Mouse (Mus musculus): ENCODE results near the gene Samhd1. TPM values are rescaled to one million over a fixed set of nuclear protein-coding genes. Genes with fewer than 3 reads are reported as not detected.

Gene Samhd1
- total RNA-seq, 1 experiment, result 25.7 TPM

- H3K27ac ChIP-seq (ENCODE audit: insufficient read depth, low read depth, low read length, poor library complexity, severe bottlenecking), result no peak overlapping the region
- DNase-seq (ENCODE audit: low read depth, low spot score), result no peak
- TF ChIP-seq MAFK (IDR thresholded peaks at IDR 0.05; ENCODE audit: insufficient read depth, low read depth, low read length), result no peak
- no peak for TF ChIP-seq CHD2 (IDR thresholded peaks at IDR 0.05; ENCODE audit: low read depth, low read length)
- TF ChIP-seq ZC3H11A (IDR thresholded peaks at IDR 0.05; ENCODE audit: borderline replicate concordance, low read depth, low read length), result peak; percentile 91; the same call in 1 of the 2 replicates
- no peak for TF ChIP-seq ZNF384 (IDR thresholded peaks at IDR 0.05; ENCODE audit: low read depth, low read length)
- TF ChIP-seq HCFC1 (IDR thresholded peaks at IDR 0.05; ENCODE audit: borderline replicate concordance, insufficient read depth, low read length), result no peak
- no peak overlapping the region for H3K9ac ChIP-seq (ENCODE audit: insufficient read depth, low read depth, low read length, poor library complexity, severe bottlenecking)
- no peak overlapping the region for H3K4me3 ChIP-seq (ENCODE audit: insufficient read depth in 1 of 2, low read depth in 1 of 2, low read length in 2 of 2, poor library complexity in 1 of 2, severe bottlenecking in 1 of 2)
- H3K36me3 ChIP-seq (ENCODE audit: control insufficient read depth, insufficient read depth, low read length, poor library complexity, severe bottlenecking), result peaks cover 3% of the 10 kb centered on the region; the same call in 1 of the 2 replicates
- in situ Hi-C loops (cut with MboI; ENCODE audit: low sequenced_read_pairs in 2 of 2, unreplicated experiment in 2 of 2), result no loop called here
- no peaks in the 10 kb centered on the region for H3K9me3 ChIP-seq (ENCODE audit: control insufficient read depth, insufficient read depth, low read depth, low read length)
- peaks cover 2% of the 10 kb centered on the region in 2 experiments; a peak in 2 of 4 replicates for H3K4me1 ChIP-seq (ENCODE audit: control insufficient read depth in 2 of 2, insufficient read depth in 2 of 2, low read length in 2 of 2, poor library complexity in 1 of 2)
Observed at GRCm38 (mm10) chr2:157095005-157095755, 39.9 kb downstream of the Samhd1 start.

DNA sequence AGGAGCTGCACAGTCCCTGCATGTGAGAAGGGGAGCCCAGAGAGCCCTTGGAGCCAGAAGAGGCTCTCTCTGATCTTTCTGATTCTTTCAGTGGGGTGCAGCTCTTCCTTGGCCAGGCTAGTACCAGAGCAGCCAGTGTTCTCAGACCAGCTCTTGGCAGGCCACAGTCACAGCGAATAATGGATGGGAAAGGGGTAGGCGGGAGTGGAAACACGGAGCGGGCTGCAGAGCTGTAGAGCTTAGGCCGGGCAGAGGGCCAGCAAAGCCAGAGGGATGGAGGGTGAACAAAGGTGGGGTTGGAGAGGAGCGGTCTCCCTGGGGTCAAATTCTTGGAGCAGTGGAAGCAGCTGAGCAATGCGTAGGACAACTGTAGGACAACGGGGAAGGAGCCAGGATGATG lies 43.0 kb downstream of the Samhd1 start:
- no peak overlapping the region for H3K9ac ChIP-seq (ENCODE audit: insufficient read depth, low read depth, low read length, poor library complexity, severe bottlenecking)
- no peaks in the 10 kb centered on the region for H3K4me1 ChIP-seq (ENCODE audit: control insufficient read depth in 2 of 2, insufficient read depth in 2 of 2, low read length in 2 of 2, poor library complexity in 1 of 2)
- H3K9me3 ChIP-seq (ENCODE audit: control insufficient read depth, insufficient read depth, low read depth, low read length), result no peaks in the 10 kb centered on the region
- DNase-seq (ENCODE audit: low read depth, low spot score), result no peak
- in situ Hi-C loops (cut with MboI; ENCODE audit: low sequenced_read_pairs in 2 of 2, unreplicated experiment in 2 of 2), result no loop called here
- H3K4me3 ChIP-seq (ENCODE audit: insufficient read depth in 1 of 2, low read depth in 1 of 2, low read length in 2 of 2, poor library complexity in 1 of 2, severe bottlenecking in 1 of 2), result no peak overlapping the region
- H3K36me3 ChIP-seq (ENCODE audit: control insufficient read depth, insufficient read depth, low read length, poor library complexity, severe bottlenecking), result no peaks in the 10 kb centered on the region
- H3K27ac ChIP-seq (ENCODE audit: insufficient read depth, low read depth, low read length, poor library complexity, severe bottlenecking), result no peak overlapping the region
- TF ChIP-seq CHD2 (IDR thresholded peaks at IDR 0.05; ENCODE audit: low read depth, low read length) (no peak), ZNF384 (IDR thresholded peaks at IDR 0.05; ENCODE audit: low read depth, low read length) (no peak), HCFC1 (IDR thresholded peaks at IDR 0.05; ENCODE audit: borderline replicate concordance, insufficient read depth, low read length) (no peak), MAFK (IDR thresholded peaks at IDR 0.05; ENCODE audit: insufficient read depth, low read depth, low read length) (no peak), ZC3H11A (IDR thresholded peaks at IDR 0.05; ENCODE audit: borderline replicate concordance, low read depth, low read length) (no peak)

DNA sequence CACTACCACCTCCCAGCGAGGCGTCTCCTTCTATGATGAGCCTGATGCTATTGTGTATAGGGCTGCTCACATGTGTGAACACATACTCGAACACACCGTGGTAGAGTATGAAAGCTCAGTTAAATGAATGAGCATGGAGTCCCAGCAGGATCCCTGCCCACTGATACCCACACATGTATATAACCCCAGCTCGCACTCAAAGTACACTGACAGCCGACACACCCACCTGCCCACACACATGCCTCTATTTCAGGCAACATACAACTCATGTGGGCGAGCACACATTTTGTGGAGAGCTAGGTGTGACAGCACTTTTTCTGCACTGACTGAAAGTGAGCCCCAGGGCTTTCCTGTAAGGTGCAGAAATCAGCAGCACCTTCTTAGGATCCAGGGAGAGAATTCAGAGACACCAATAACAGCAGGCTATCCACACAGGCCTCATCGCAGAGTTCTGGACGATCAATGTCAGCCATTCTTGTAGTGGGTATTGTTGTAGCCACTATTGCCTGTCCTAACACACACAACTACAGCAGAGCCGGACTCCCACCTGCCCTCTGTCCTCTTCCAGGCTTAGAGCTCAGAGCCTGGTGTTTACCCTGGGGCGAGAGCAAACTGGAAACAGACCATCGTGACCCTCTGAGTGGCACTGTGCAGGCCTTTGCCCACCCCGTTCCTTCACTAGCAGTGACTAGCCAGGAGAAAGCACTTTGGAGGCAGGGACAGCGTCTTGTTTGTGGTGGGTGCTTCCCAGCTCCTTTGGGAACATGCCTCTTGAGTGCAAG lies 47.3 kb downstream of the Samhd1 start:
- no peaks in the 10 kb centered on the region for H3K36me3 ChIP-seq (ENCODE audit: control insufficient read depth, insufficient read depth, low read length, poor library complexity, severe bottlenecking)
- DNase-seq (ENCODE audit: low read depth, low spot score), result no peak
- TF ChIP-seq HCFC1 (IDR thresholded peaks at IDR 0.05; ENCODE audit: borderline replicate concordance, insufficient read depth, low read length) (no peak), CHD2 (IDR thresholded peaks at IDR 0.05; ENCODE audit: low read depth, low read length) (no peak), MAFK (IDR thresholded peaks at IDR 0.05; ENCODE audit: insufficient read depth, low read depth, low read length) (no peak), ZC3H11A (IDR thresholded peaks at IDR 0.05; ENCODE audit: borderline replicate concordance, low read depth, low read length) (no peak), ZNF384 (IDR thresholded peaks at IDR 0.05; ENCODE audit: low read depth, low read length) (no peak)
- H3K27ac ChIP-seq (ENCODE audit: insufficient read depth, low read depth, low read length, poor library complexity, severe bottlenecking), result no peak overlapping the region
- in situ Hi-C loops (cut with MboI; ENCODE audit: low sequenced_read_pairs in 2 of 2, unreplicated experiment in 2 of 2), result no loop called here
- H3K9ac ChIP-seq (ENCODE audit: insufficient read depth, low read depth, low read length, poor library complexity, severe bottlenecking), result no peak overlapping the region
- H3K4me1 ChIP-seq (ENCODE audit: control insufficient read depth in 2 of 2, insufficient read depth in 2 of 2, low read length in 2 of 2, poor library complexity in 1 of 2), result no peaks in the 10 kb centered on the region
- H3K9me3 ChIP-seq (ENCODE audit: control insufficient read depth, insufficient read depth, low read depth, low read length), result no peaks in the 10 kb centered on the region
- no peak overlapping the region for H3K4me3 ChIP-seq (ENCODE audit: insufficient read depth in 1 of 2, low read depth in 1 of 2, low read length in 2 of 2, poor library complexity in 1 of 2, severe bottlenecking in 1 of 2)

- in situ Hi-C loops (cut with MboI; ENCODE audit: low sequenced_read_pairs in 2 of 2, unreplicated experiment in 2 of 2), result no loop called here
- no peak within 1 kb of the TSS for H3K27ac ChIP-seq (ENCODE audit: insufficient read depth, low read depth, low read length, poor library complexity, severe bottlenecking)
Observed at GRCm38 (mm10) chr2:157086796-157087195, 48.3 kb downstream of the Samhd1 start, which contains the start of gene Tldc2. Tldc2 (plus strand) TSS chr2:157087055.

More at GRCm38 (mm10) chr2:157086796-157087195, 48.3 kb downstream of the Samhd1 start, which contains the start of gene Tldc2:
- Histone ChIP-seq H3K36me3 (ENCODE audit: control insufficient read depth, insufficient read depth, low read length, poor library complexity, severe bottlenecking) (no peaks in the 10 kb centered on the region), H3K9ac (ENCODE audit: insufficient read depth, low read depth, low read length, poor library complexity, severe bottlenecking) (no peak within 1 kb of the TSS), H3K4me1 (ENCODE audit: control insufficient read depth in 2 of 2, insufficient read depth in 2 of 2, low read length in 2 of 2, poor library complexity in 1 of 2) (no peaks in the 10 kb centered on the region), H3K9me3 (ENCODE audit: control insufficient read depth, insufficient read depth, low read depth, low read length) (no peaks in the 10 kb centered on the region), H3K4me3 (ENCODE audit: insufficient read depth in 1 of 2, low read depth in 1 of 2, low read length in 2 of 2, poor library complexity in 1 of 2, severe bottlenecking in 1 of 2) (no peak within 1 kb of the TSS)
- no peak for DNase-seq (ENCODE audit: low read depth, low spot score)
- TF ChIP-seq ZNF384 (IDR thresholded peaks at IDR 0.05; ENCODE audit: low read depth, low read length) (no peak), CHD2 (IDR thresholded peaks at IDR 0.05; ENCODE audit: low read depth, low read length) (no peak), MAFK (IDR thresholded peaks at IDR 0.05; ENCODE audit: insufficient read depth, low read depth, low read length) (no peak), HCFC1 (IDR thresholded peaks at IDR 0.05; ENCODE audit: borderline replicate concordance, insufficient read depth, low read length) (no peak), ZC3H11A (IDR thresholded peaks at IDR 0.05; ENCODE audit: borderline replicate concordance, low read depth, low read length) (no peak)
